Mouse (Mus musculus) liver, postnatal 0 days (tissue): ENCODE measurements at regions not wholly inside any gene's neighbourhood (a gene's known extent, or its start where the extent isn't known, plus 50 kb on each side); places are given as distances from the start of the nearest gene placed in this dataset.

ENCODE experiments used
- CTCF ChIP-seq: sonication (generic); IDR thresholded peaks from 2 replicates; pipeline ENCODE4 v1.5.1; 2016; ENCODE audit warnings: antibody characterized with exemption, low read depth
- EP300 ChIP-seq: IDR thresholded peaks from 2 replicates; pipeline ENCODE4 v1.6.1; 2016; ENCODE audit warnings: antibody characterized with exemption, low read depth, mild to moderate bottlenecking

- TF ChIP-seq CTCF (no peak), EP300 (no peak)
Observed at GRCm38 (mm10) chr4:98188944-98189343, 194.2 kb downstream of the Tm2d1 start.
